Mouse (Mus musculus) myocyte (in vitro differentiated cells): ENCODE measurements around the gene Slc25a22. TPM values are rescaled to one million over a fixed set of nuclear protein-coding genes. Genes with fewer than 3 reads are reported as not detected.
A peak's percentile ranks its signal among the peaks of the same experiment; 100 is the strongest.

ENCODE experiments used
- H3K27me3 ChIP-seq: one replicate; pipeline ENCODE4 v1.6.1; 2011; ENCODE audit not compliant: control insufficient read depth, insufficient read depth, insufficient read length
- H3K36me3 ChIP-seq: one replicate; pipeline ENCODE4 v1.6.1; 2011; ENCODE audit not compliant: control insufficient read depth, insufficient read depth
- H3K4me2 ChIP-seq: one replicate; pipeline ENCODE4 v1.6.1; 2011; ENCODE audit warnings: low read depth, control low read depth
- H3K4me3 ChIP-seq: one replicate; pipeline ENCODE4 v1.5.1; 2011; ENCODE audit warnings: mild to moderate bottlenecking, control low read depth, moderate library complexity
- H3K79me2 ChIP-seq: one replicate; pipeline ENCODE4 v1.6.1; 2011; ENCODE audit not compliant: control insufficient read depth, insufficient read depth
- H3ac ChIP-seq: one replicate; pipeline ENCODE4 v1.6.1; 2011; ENCODE audit not compliant: control insufficient read depth, insufficient read length
- CEBPB ChIP-seq: IDR thresholded peaks from 2 replicates; pipeline ENCODE4 v1.6.1; 2011; ENCODE audit warnings: mild to moderate bottlenecking, moderate library complexity; ENCODE audit not compliant: poor library complexity, insufficient read depth, severe bottlenecking
- E2F4 ChIP-seq: IDR thresholded peaks from one replicate; pipeline ENCODE4 v1.6.1; 2011; ENCODE audit warnings: mild to moderate bottlenecking, control low read depth, moderate library complexity; ENCODE audit not compliant: insufficient read depth
- MAX ChIP-seq: IDR thresholded peaks from one replicate; pipeline ENCODE4 v1.6.1; 2011; ENCODE audit warnings: low read depth, mild to moderate bottlenecking, control low read depth
- MYOD1 ChIP-seq, 3 experiments: IDR thresholded peaks; one replicate each; pipeline ENCODE4 v1.6.1; 2011; ENCODE audit warnings: control low read depth in 2 of 3, low read depth in 2 of 3, mild to moderate bottlenecking in 2 of 3, moderate library complexity in 1 of 3; ENCODE audit not compliant: insufficient read length in 2 of 3, control insufficient read depth in 1 of 3
- MYOG ChIP-seq, 3 experiments: IDR thresholded peaks; one replicate each; pipeline ENCODE4 v1.6.1; 2011; ENCODE audit warnings: control low read depth in 2 of 3, low read depth in 2 of 3, mild to moderate bottlenecking in 2 of 3; ENCODE audit not compliant: insufficient read length in 2 of 3, control insufficient read depth in 1 of 3, insufficient read depth in 1 of 3
- POLR2A ChIP-seq: IDR thresholded peaks from one replicate; pipeline ENCODE4 v1.6.1; 2011; ENCODE audit warnings: low read depth, mild to moderate bottlenecking, control low read depth, moderate library complexity; ENCODE audit not compliant: insufficient read length
- POLR2AphosphoS2 ChIP-seq: IDR thresholded peaks from one replicate; pipeline ENCODE4 v1.6.1; 2011; ENCODE audit warnings: low read depth, control low read depth; ENCODE audit not compliant: insufficient read length
- REST ChIP-seq: IDR thresholded peaks from one replicate; pipeline ENCODE4 v1.6.1; 2011; ENCODE audit warnings: mild to moderate bottlenecking, control low read depth, moderate library complexity; ENCODE audit not compliant: insufficient read depth, insufficient read length
- SRF ChIP-seq: IDR thresholded peaks from one replicate; pipeline ENCODE4 v1.6.1; 2011; ENCODE audit warnings: low read depth; ENCODE audit not compliant: control insufficient read depth, insufficient read length
- TCF12 ChIP-seq: IDR thresholded peaks from one replicate; pipeline ENCODE4 v1.6.1; 2011; ENCODE audit warnings: mild to moderate bottlenecking, control low read depth; ENCODE audit not compliant: poor library complexity, insufficient read depth, severe bottlenecking
- TCF3 ChIP-seq: IDR thresholded peaks from one replicate; pipeline ENCODE4 v1.6.1; 2011; ENCODE audit warnings: low read depth, control low read depth; ENCODE audit not compliant: insufficient read length
- USF1 ChIP-seq: IDR thresholded peaks from one replicate; pipeline ENCODE4 v1.6.1; 2011; ENCODE audit warnings: low read depth, mild to moderate bottlenecking, control low read depth, moderate library complexity
- polyA plus RNA-seq: library from polyadenylated mRNA; unstranded; fragments of >200 nt; fragmentation: generic; extraction: Trizol; gene quantifications from one replicate; pipeline ENCODE4 v1.2.1, GENCODE M21; 2012; ENCODE audit warnings: missing spikeins

The Slc25a22 gene
- polyA plus RNA-seq, 1 experiment: 8.8 TPM

DNA sequence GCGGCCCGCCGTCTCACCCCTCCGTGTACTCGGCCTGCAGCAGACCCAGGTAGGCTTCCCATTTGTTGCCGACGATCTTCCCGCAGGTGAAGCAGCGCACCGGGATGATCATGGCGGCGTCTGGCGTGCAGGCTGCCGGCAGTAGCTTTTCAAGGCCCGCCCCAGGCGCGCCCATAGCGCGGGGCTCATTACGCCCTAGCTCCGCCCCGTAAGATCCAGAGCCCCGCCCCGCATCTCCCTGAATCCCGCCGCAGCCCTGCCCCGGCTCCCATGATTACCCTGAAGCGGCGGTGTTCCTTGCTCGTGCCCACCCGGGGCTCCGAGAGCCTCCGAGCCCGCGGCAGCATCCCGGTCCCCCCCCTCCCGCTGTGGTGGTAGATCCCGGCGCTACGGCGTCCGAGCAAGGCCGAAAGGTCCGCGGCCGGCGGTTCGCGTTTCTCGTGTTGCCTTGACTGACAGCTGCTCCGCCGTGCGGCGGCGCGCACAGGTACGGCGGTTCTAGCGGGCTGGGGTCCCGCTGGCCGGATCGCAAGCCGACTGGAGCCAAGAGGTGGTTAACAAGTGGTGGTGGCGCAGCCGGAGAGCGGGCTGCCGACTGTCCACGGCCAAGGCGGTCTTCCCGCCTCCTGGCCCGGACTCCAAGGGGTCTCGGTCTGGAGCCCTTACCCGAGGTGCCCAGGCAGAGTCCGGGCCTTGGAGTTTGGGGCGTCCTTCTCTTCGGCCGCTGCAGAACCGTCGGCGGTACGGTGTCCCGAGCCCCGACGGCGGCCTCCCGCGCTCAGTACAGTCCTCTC is 37.5 kb upstream of the Slc25a22 start, which contains the start of the genes Polr2l and Tspan4:
TSS of gene Polr2l (minus strand) at position 122 of the 794 bp plus-strand sequence.
TSS of gene Tspan4 (plus strand) at position 230 of the 794 bp plus-strand sequence.
- peak within 1 kb of the TSS; percentile 72 for H3ac ChIP-seq
- peaks cover 68% of the 10 kb centered on the region for H3K79me2 ChIP-seq
- peaks cover 19% of the 10 kb centered on the region for H3K36me3 ChIP-seq
- H3K4me2 ChIP-seq: peak within 1 kb of the TSS; percentile 95
- H3K27me3 ChIP-seq: no peaks in the 10 kb centered on the region
- TF ChIP-seq TCF3 (no peak), POLR2AphosphoS2 (peak; percentile 49), MYOG (IDR thresholded peaks at IDR 0.05; ENCODE audit: control insufficient read depth in 1 of 3, insufficient read depth in 1 of 3, insufficient read length in 2 of 3, low read depth in 2 of 3) (peak in 2 of 3 experiments; percentile 70 to 78), CEBPB (no peak), E2F4 (no peak), MYOD1 (IDR thresholded peaks at IDR 0.05; ENCODE audit: control insufficient read depth in 1 of 3, insufficient read length in 2 of 3, low read depth in 2 of 3) (peak in 2 of 3 experiments; percentile 37 to 75), POLR2A (peak; percentile 69)
- H3K4me3 ChIP-seq: peak within 1 kb of the TSS; percentile 80

DNA sequence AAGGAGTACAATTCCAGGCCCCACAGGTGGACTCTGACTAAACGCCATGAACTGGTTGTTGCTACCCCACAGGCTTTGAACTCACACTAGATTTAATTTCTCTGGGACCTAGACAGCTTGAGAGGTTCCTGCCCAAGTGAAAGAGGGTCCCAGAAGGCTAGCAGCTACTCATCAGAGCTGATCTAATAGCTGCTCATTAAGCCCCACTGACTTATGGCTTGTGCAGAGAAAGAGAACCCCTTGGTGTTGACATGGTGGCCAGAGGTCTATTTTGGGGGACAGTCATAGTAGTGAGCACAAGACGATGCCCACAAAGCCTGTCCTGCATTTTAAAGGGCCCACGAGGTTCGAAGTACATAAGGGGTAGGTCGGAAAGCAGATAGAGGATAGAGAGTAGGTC is 36.5 kb upstream of the Slc25a22 start:
- Histone ChIP-seq H3K27me3 (no peaks in the 10 kb centered on the region), H3K79me2 (peaks cover 69% of the 10 kb centered on the region), H3K4me3 (peak overlapping the region; percentile 80), H3K36me3 (peaks cover 19% of the 10 kb centered on the region), H3K4me2 (peak overlapping the region; percentile 92), H3ac (peak overlapping the region; percentile 72)
- TF ChIP-seq REST (no peak), USF1 (no peak), SRF (no peak), CEBPB (no peak), MYOD1 (IDR thresholded peaks at IDR 0.05; ENCODE audit: control insufficient read depth in 1 of 3, insufficient read length in 2 of 3, low read depth in 2 of 3) (no peak), POLR2AphosphoS2 (no peak), MYOG (IDR thresholded peaks at IDR 0.05; ENCODE audit: control insufficient read depth in 1 of 3, insufficient read depth in 1 of 3, insufficient read length in 2 of 3, low read depth in 2 of 3) (no peak), MAX (no peak), POLR2A (no peak), TCF12 (no peak), E2F4 (no peak), TCF3 (no peak)

GRCm38 (mm10) chr7:141472763-141473162 is 35.1 kb upstream of the Slc25a22 start:
- no peak overlapping the region for H3K4me3 ChIP-seq

GRCm38 (mm10) chr7:141472226-141472625 is 34.5 kb upstream of the Slc25a22 start:
- Histone ChIP-seq H3K27me3 (no peaks in the 10 kb centered on the region), H3K4me2 (no peak overlapping the region), H3K36me3 (peaks cover 19% of the 10 kb centered on the region), H3ac (no peak overlapping the region), H3K4me3 (no peak overlapping the region), H3K79me2 (peaks cover 55% of the 10 kb centered on the region)
- TF ChIP-seq POLR2AphosphoS2 (peak; percentile 42), POLR2A (no peak)

More at GRCm38 (mm10) chr7:141472763-141473162, 35.1 kb upstream of the Slc25a22 start:
- H3K79me2 ChIP-seq: peaks cover 61% of the 10 kb centered on the region
- H3K36me3 ChIP-seq: peaks cover 19% of the 10 kb centered on the region
- H3ac ChIP-seq: no peak overlapping the region
- no peaks in the 10 kb centered on the region for H3K27me3 ChIP-seq
- no peak overlapping the region for H3K4me2 ChIP-seq
- TF ChIP-seq POLR2AphosphoS2: peak; percentile 71
- TF ChIP-seq USF1: no peak
- TF ChIP-seq CEBPB: no peak
- TF ChIP-seq POLR2A: peak; percentile 10

- no peak overlapping the region for H3K4me2 ChIP-seq
- H3K79me2 ChIP-seq: peaks cover 52% of the 10 kb centered on the region
- H3K36me3 ChIP-seq: peaks cover 19% of the 10 kb centered on the region
- H3K4me3 ChIP-seq: no peak overlapping the region
- TF ChIP-seq POLR2A (no peak), POLR2AphosphoS2 (peak; percentile 61)
- no peak overlapping the region for H3ac ChIP-seq
- H3K27me3 ChIP-seq: no peaks in the 10 kb centered on the region
These were observed 33.5 kb upstream of the Slc25a22 start for GRCm38 (mm10) chr7:141471236-141471635.

GRCm38 (mm10) chr7:141470637-141470944 is 32.9 kb upstream of the Slc25a22 start:
- peaks cover 19% of the 10 kb centered on the region for H3K36me3 ChIP-seq
- no peak overlapping the region for H3K4me3 ChIP-seq
- no peaks in the 10 kb centered on the region for H3K27me3 ChIP-seq
- peaks cover 52% of the 10 kb centered on the region for H3K79me2 ChIP-seq
- H3ac ChIP-seq: no peak overlapping the region
- TF ChIP-seq POLR2AphosphoS2: peak; percentile 66
- TF ChIP-seq REST: no peak
- no peak for TF ChIP-seq TCF12
- TF ChIP-seq POLR2A: peak; percentile 12
- TF ChIP-seq MYOG (IDR thresholded peaks at IDR 0.05; ENCODE audit: control insufficient read depth in 1 of 3, insufficient read depth in 1 of 3, insufficient read length in 2 of 3, low read depth in 2 of 3): no peak
- no peak overlapping the region for H3K4me2 ChIP-seq
